Mouse (Mus musculus) heart, postnatal 0 days (tissue): ENCODE measurements at regions not wholly inside any gene's neighbourhood (a gene's known extent, or its start where the extent isn't known, plus 50 kb on each side); places are given as distances from the start of the nearest gene placed in this dataset.

Experiments
- CTCF ChIP-seq: IDR thresholded peaks from 2 replicates; pipeline ENCODE4 v1.5.1; 2016; ENCODE audit warnings: antibody characterized with exemption, control low read depth, low read depth
- EP300 ChIP-seq: IDR thresholded peaks from 2 replicates; pipeline ENCODE4 v1.6.1; 2016; ENCODE audit warnings: antibody characterized with exemption, low read depth

GRCm38 (mm10) chr4:142340057-142340456, 100.9 kb upstream of the Kazn start:
- no peak for TF ChIP-seq CTCF
- TF ChIP-seq EP300 = no peak
